Mouse (Mus musculus) heart, adult 2 months (tissue): ENCODE results near the gene Zfp981.
"Not testable (repeated sequence)": the region's sequence is repeated elsewhere in the genome, so short reads cannot be mapped to it uniquely, and the experiment has no call there.

Experiments
- CTCF ChIP-seq: fragments of 200-600 bp; IDR thresholded peaks from 2 replicates; pipeline ENCODE4 v1.8.1; 2022; ENCODE audit warnings: antibody characterized with exemption, mild to moderate bottlenecking, moderate library complexity
- EP300 ChIP-seq: fragments of 200-500 bp; IDR thresholded peaks from 2 replicates; pipeline ENCODE4 v1.6.1; 2011; ENCODE audit warnings: low read depth, low read length, control low read depth; ENCODE audit not compliant: insufficient read depth
- POLR2A ChIP-seq: fragments of 200-500 bp; IDR thresholded peaks from 2 replicates; pipeline ENCODE4 v1.6.1; 2011; ENCODE audit warnings: mild to moderate bottlenecking, low read depth, low read length, control low read depth; ENCODE audit not compliant: insufficient read depth

DNA sequence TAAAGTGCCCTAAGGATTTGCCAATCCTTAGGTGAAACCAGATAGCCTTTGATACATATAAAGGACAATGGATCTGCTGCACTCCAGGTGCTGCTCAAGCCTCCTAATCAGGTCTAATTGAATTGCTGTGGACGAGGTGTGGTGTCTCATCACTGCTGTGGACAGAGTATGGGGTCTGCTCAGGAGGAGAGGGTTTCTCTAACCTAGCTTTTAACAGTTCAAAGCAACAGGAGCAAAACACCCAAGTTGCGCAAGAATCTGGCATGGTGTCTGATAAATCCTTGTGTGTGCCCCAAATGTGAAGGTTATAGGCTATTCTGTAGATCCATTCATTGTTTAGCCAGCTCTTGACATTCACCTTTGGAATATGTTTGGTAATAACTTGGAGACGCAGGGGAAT is 24.9 kb upstream of the Zfp981 start:
- not testable (repeated sequence) for TF ChIP-seq POLR2A, CTCF, EP300
